Mouse (Mus musculus) midbrain, embryonic 11.5 days (tissue): Measurements from ENCODE around the gene Tank. TPM values are rescaled to one million over a fixed set of nuclear protein-coding genes. Genes with fewer than 3 reads are reported as not detected.

ENCODE experiments used
- ATAC-seq: fragments of 200-750 bp; cut with Nextera tagmentation; 2 replicates; pipeline ENCODE4 v1.8.0; 2017; ENCODE audit warnings: moderate TSS enrichment, moderate library complexity; ENCODE audit not compliant: low FRiP score
- DNase-seq: peaks from one replicate; pipeline ENCODE4 v3.0.0; 2015; ENCODE audit warnings: low spot score; ENCODE audit errors: missing footprints
- H3K27ac ChIP-seq: fragments of 300-500 bp; sonication (generic); 2 replicates; pipeline ENCODE4 v1.5.1; 2014; ENCODE audit warnings: low read depth, low read length
- H3K27me3 ChIP-seq: fragments of 300-500 bp; sonication (generic); 2 replicates; pipeline ENCODE4 v1.6.1; 2014; ENCODE audit warnings: mild to moderate bottlenecking, low read length, moderate library complexity, mixed read lengths; ENCODE audit not compliant: control insufficient read depth, insufficient read depth
- H3K36me3 ChIP-seq: fragments of 300-500 bp; sonication (generic); 2 replicates; pipeline ENCODE4 v1.6.1; 2014; ENCODE audit warnings: mild to moderate bottlenecking, low read length, moderate library complexity, mixed read lengths; ENCODE audit not compliant: control insufficient read depth, insufficient read depth
- H3K4me1 ChIP-seq: fragments of 300-500 bp; sonication (generic); 2 replicates; pipeline ENCODE4 v1.6.1; 2014; ENCODE audit warnings: low read length; ENCODE audit not compliant: control insufficient read depth, insufficient read depth
- H3K4me2 ChIP-seq: fragments of 300-500 bp; sonication (generic); 2 replicates; pipeline ENCODE4 v1.6.1; 2014; ENCODE audit warnings: mild to moderate bottlenecking, moderate library complexity
- H3K4me3 ChIP-seq: fragments of 300-500 bp; sonication (generic); 2 replicates; pipeline ENCODE4 v1.5.1; 2014; ENCODE audit warnings: low read depth, low read length
- H3K9ac ChIP-seq: fragments of 300-500 bp; sonication (generic); 2 replicates; pipeline ENCODE4 v1.6.1; 2014; ENCODE audit warnings: low read length
- H3K9me3 ChIP-seq: fragments of 300-500 bp; sonication (generic); 2 replicates; pipeline ENCODE4 v1.6.1; 2016; ENCODE audit warnings: low read length; ENCODE audit not compliant: control insufficient read depth
- WGBS: fragments of 180-500 bp; shearing (Covaris S2); extraction: QIAGEN DNeasy Blood & Tissue Kit; methylation state at CpG from one replicate; pipeline ENCODE4 v1.1.7; 2014; 5-methylcytosine and 5-hydroxymethylcytosine counted together
- polyA plus RNA-seq: library from polyadenylated mRNA; unstranded; fragments of >200 nt; fragmentation: Nextera tagmentation; extraction: Ambion mirVana; gene quantifications from 2 replicates; pipeline ENCODE4 v1.2.1, GENCODE M21; 2014

Tank gene
- polyA plus RNA-seq, 1 experiment from 2014 or later, result 39.4 TPM

GRCm38 (mm10) chr2:61635099-61635498 lies 56.7 kb downstream of the Tank start:
- 90% methylated on average over 1 of the region's 1 CpGs for WGBS
- H3K36me3 ChIP-seq, result no peaks in the 10 kb centered on the region
- no peak overlapping the region for H3K9ac ChIP-seq
- no peak overlapping the region for H3K4me2 ChIP-seq
- no peaks in the 10 kb centered on the region for H3K27me3 ChIP-seq
- no peaks in the 10 kb centered on the region for H3K9me3 ChIP-seq
- ATAC-seq, result no peak
- DNase-seq, result no peak
- H3K27ac ChIP-seq, result no peak overlapping the region
- no peaks in the 10 kb centered on the region for H3K4me1 ChIP-seq
- no peak overlapping the region for H3K4me3 ChIP-seq

- H3K9ac ChIP-seq, result no peak overlapping the region
- 74% methylated on average over 6 of the region's 6 CpGs for WGBS
- H3K4me3 ChIP-seq, result no peak overlapping the region
- H3K9me3 ChIP-seq, result no peaks in the 10 kb centered on the region
- H3K4me2 ChIP-seq, result no peak overlapping the region
- H3K27me3 ChIP-seq, result no peaks in the 10 kb centered on the region
- no peaks in the 10 kb centered on the region for H3K4me1 ChIP-seq
- DNase-seq (no peak), ATAC-seq (no peak)
- no peak overlapping the region for H3K27ac ChIP-seq
- no peaks in the 10 kb centered on the region for H3K36me3 ChIP-seq
These were observed 59.8 kb downstream of the Tank start for GRCm38 (mm10) chr2:61638182-61638581.

GRCm38 (mm10) chr2:61642452-61643368 lies 64.3 kb downstream of the Tank start:
- ATAC-seq (peak; percentile 86), DNase-seq (peak; percentile 93)
- H3K4me1 ChIP-seq, result no peaks in the 10 kb centered on the region
- 56% methylated on average over 6 of the region's 6 CpGs for WGBS
- H3K4me2 ChIP-seq, result no peak overlapping the region
- no peak overlapping the region for H3K4me3 ChIP-seq
- H3K9ac ChIP-seq, result no peak overlapping the region
- no peaks in the 10 kb centered on the region for H3K27me3 ChIP-seq
- no peak overlapping the region for H3K27ac ChIP-seq
- no peaks in the 10 kb centered on the region for H3K36me3 ChIP-seq
- H3K9me3 ChIP-seq, result no peaks in the 10 kb centered on the region

- no peaks in the 10 kb centered on the region for H3K36me3 ChIP-seq
- DNase-seq (no peak), ATAC-seq (no peak)
- H3K9ac ChIP-seq, result no peak overlapping the region
- H3K4me1 ChIP-seq, result peaks cover 3% of the 10 kb centered on the region; the same call in 1 of the 2 replicates
- no peak overlapping the region for H3K4me3 ChIP-seq
- no peak overlapping the region for H3K27ac ChIP-seq
- no peak overlapping the region for H3K4me2 ChIP-seq
- H3K27me3 ChIP-seq, result no peaks in the 10 kb centered on the region
- WGBS, result 85% methylated on average over 4 of the region's 4 CpGs
- no peaks in the 10 kb centered on the region for H3K9me3 ChIP-seq
These were observed 72.8 kb downstream of the Tank start for GRCm38 (mm10) chr2:61651206-61651605.

- peaks cover 3% of the 10 kb centered on the region; the same call in 1 of the 2 replicates for H3K4me1 ChIP-seq
- DNase-seq (no peak), ATAC-seq (no peak)
- no peaks in the 10 kb centered on the region for H3K9me3 ChIP-seq
- no peak overlapping the region for H3K4me2 ChIP-seq
- no peaks in the 10 kb centered on the region for H3K27me3 ChIP-seq
- 87% methylated on average over 3 of the region's 3 CpGs for WGBS
- no peak overlapping the region for H3K4me3 ChIP-seq
- H3K36me3 ChIP-seq, result no peaks in the 10 kb centered on the region
- no peak overlapping the region for H3K9ac ChIP-seq
- no peak overlapping the region for H3K27ac ChIP-seq
These were observed 73.3 kb downstream of the Tank start for GRCm38 (mm10) chr2:61651640-61652039.

- H3K27ac ChIP-seq, result no peak overlapping the region
- H3K9me3 ChIP-seq, result no peaks in the 10 kb centered on the region
- H3K4me3 ChIP-seq, result peak overlapping the region; percentile 39
- peaks cover 6% of the 10 kb centered on the region; the same call in 1 of the 2 replicates for H3K4me1 ChIP-seq
- ATAC-seq (peak; percentile 45), DNase-seq (peak; percentile 89)
- H3K36me3 ChIP-seq, result no peaks in the 10 kb centered on the region
- H3K4me2 ChIP-seq, result peak overlapping the region; percentile 75
- WGBS, result 5% methylated on average over 12 of the region's 12 CpGs
- H3K27me3 ChIP-seq, result 0 out of 2 replicates have a peak, but pooled peaks cover 5% of the 10 kb centered on the region
- H3K9ac ChIP-seq, result peak overlapping the region; percentile 74
These were observed 76.6 kb downstream of the Tank start for GRCm38 (mm10) chr2:61655046-61655381.

GRCm38 (mm10) chr2:61655382-61656281 lies 77.2 kb downstream of the Tank start:
- Histone ChIP-seq H3K9ac (peak overlapping the region; percentile 74), H3K4me1 (peaks cover 6% of the 10 kb centered on the region; the same call in 1 of the 2 replicates), H3K27me3 (0 out of 2 replicates have a peak, but pooled peaks cover 5% of the 10 kb centered on the region), H3K36me3 (no peaks in the 10 kb centered on the region), H3K4me3 (peak overlapping the region; percentile 39), H3K4me2 (peak overlapping the region; percentile 75), H3K27ac (no peak overlapping the region), H3K9me3 (no peaks in the 10 kb centered on the region)
- ATAC-seq, result peak; percentile 75
- peak; percentile 94 for DNase-seq
- under 1% methylated on average over 46 of the region's 46 CpGs for WGBS

GRCm38 (mm10) chr2:61656421-61657411 lies 78.3 kb downstream of the Tank start:
- no peaks in the 10 kb centered on the region for H3K9me3 ChIP-seq
- under 1% methylated on average over 80 of the region's 85 CpGs for WGBS
- ATAC-seq, result peak; percentile 87

More at GRCm38 (mm10) chr2:61656421-61657411, 78.3 kb downstream of the Tank start:
- Histone ChIP-seq H3K4me1 (peaks cover 6% of the 10 kb centered on the region; the same call in 1 of the 2 replicates), H3K4me2 (peak overlapping the region; percentile 75), H3K27ac (peak overlapping the region; percentile 17; the same call in 1 of the 2 replicates), H3K4me3 (peak overlapping the region; percentile 39), H3K36me3 (no peaks in the 10 kb centered on the region), H3K27me3 (0 out of 2 replicates have a peak, but pooled peaks cover 5% of the 10 kb centered on the region), H3K9ac (peak overlapping the region; percentile 74)
- DNase-seq, result peak; percentile 96
